Mouse (Mus musculus): ENCODE results near the gene Dnajc12.
A peak's percentile ranks its signal among the peaks of the same experiment; 100 is the strongest.

- TF ChIP-seq POLR2A (IDR thresholded peaks at IDR 0.05; ENCODE audit: low read depth, low read length), result peak; percentile 94
- no peak; a peak in 1 of 4 replicates for TF ChIP-seq CTCF (conservative IDR thresholded peaks at IDR 0.05 in 1 of 2, IDR thresholded peaks at IDR 0.05 in 1 of 2; ENCODE audit: low read depth in 2 of 2, low read length in 2 of 2)
- peak; percentile 44; the same call in 1 of the 2 replicates for TF ChIP-seq HCFC1 (IDR thresholded peaks at IDR 0.05; ENCODE audit: low read depth, low read length)
- TF ChIP-seq SMC3 (IDR thresholded peaks at IDR 0.05; ENCODE audit: low read depth, low read length), result no peak
- TF ChIP-seq UBTF (IDR thresholded peaks at IDR 0.05; ENCODE audit: low read depth, low read length), result no peak; the same call in 1 of the 2 replicates
- no peak for TF ChIP-seq KAT2A (IDR thresholded peaks at IDR 0.05; ENCODE audit: insufficient replicate concordance, low read length)
- 0 out of 2 replicates have a peak, but pooled peaks have one; percentile 32 for TF ChIP-seq RCOR1 (conservative IDR thresholded peaks at IDR 0.05; ENCODE audit: low read depth, low read length)
- peak; percentile 64; the same call in 1 of the 2 replicates for TF ChIP-seq USF2 (conservative IDR thresholded peaks at IDR 0.05; ENCODE audit: low read depth, low read length)
These were observed 43.2 kb upstream of the Dnajc12 start for GRCm38 (mm10) chr10:63338914-63339643.

Measured in CH12.LX (cell line).